Mouse (Mus musculus) myocyte (in vitro differentiated cells): ENCODE measurements around the gene Zcchc13. TPM values are rescaled to one million over a fixed set of nuclear protein-coding genes. Genes with fewer than 3 reads are reported as not detected.

ENCODE experiments used
- H3K27me3 ChIP-seq: one replicate; pipeline ENCODE4 v1.6.1; 2011; ENCODE audit not compliant: control insufficient read depth, insufficient read depth, insufficient read length
- H3K36me3 ChIP-seq: one replicate; pipeline ENCODE4 v1.6.1; 2011; ENCODE audit not compliant: control insufficient read depth, insufficient read depth
- H3K4me2 ChIP-seq: one replicate; pipeline ENCODE4 v1.6.1; 2011; ENCODE audit warnings: low read depth, control low read depth
- H3K4me3 ChIP-seq: one replicate; pipeline ENCODE4 v1.5.1; 2011; ENCODE audit warnings: mild to moderate bottlenecking, control low read depth, moderate library complexity
- H3K79me2 ChIP-seq: one replicate; pipeline ENCODE4 v1.6.1; 2011; ENCODE audit not compliant: control insufficient read depth, insufficient read depth
- H3ac ChIP-seq: one replicate; pipeline ENCODE4 v1.6.1; 2011; ENCODE audit not compliant: control insufficient read depth, insufficient read length
- CEBPB ChIP-seq: IDR thresholded peaks from 2 replicates; pipeline ENCODE4 v1.6.1; 2011; ENCODE audit warnings: mild to moderate bottlenecking, moderate library complexity; ENCODE audit not compliant: poor library complexity, insufficient read depth, severe bottlenecking
- E2F4 ChIP-seq: IDR thresholded peaks from one replicate; pipeline ENCODE4 v1.6.1; 2011; ENCODE audit warnings: mild to moderate bottlenecking, control low read depth, moderate library complexity; ENCODE audit not compliant: insufficient read depth
- MAX ChIP-seq: IDR thresholded peaks from one replicate; pipeline ENCODE4 v1.6.1; 2011; ENCODE audit warnings: low read depth, mild to moderate bottlenecking, control low read depth
- MYOD1 ChIP-seq, 3 experiments: IDR thresholded peaks; one replicate each; pipeline ENCODE4 v1.6.1; 2011; ENCODE audit warnings: control low read depth in 2 of 3, low read depth in 2 of 3, mild to moderate bottlenecking in 2 of 3, moderate library complexity in 1 of 3; ENCODE audit not compliant: insufficient read length in 2 of 3, control insufficient read depth in 1 of 3
- MYOG ChIP-seq, 3 experiments: IDR thresholded peaks; one replicate each; pipeline ENCODE4 v1.6.1; 2011; ENCODE audit warnings: control low read depth in 2 of 3, low read depth in 2 of 3, mild to moderate bottlenecking in 2 of 3; ENCODE audit not compliant: insufficient read length in 2 of 3, control insufficient read depth in 1 of 3, insufficient read depth in 1 of 3
- POLR2A ChIP-seq: IDR thresholded peaks from one replicate; pipeline ENCODE4 v1.6.1; 2011; ENCODE audit warnings: low read depth, mild to moderate bottlenecking, control low read depth, moderate library complexity; ENCODE audit not compliant: insufficient read length
- POLR2AphosphoS2 ChIP-seq: IDR thresholded peaks from one replicate; pipeline ENCODE4 v1.6.1; 2011; ENCODE audit warnings: low read depth, control low read depth; ENCODE audit not compliant: insufficient read length
- REST ChIP-seq: IDR thresholded peaks from one replicate; pipeline ENCODE4 v1.6.1; 2011; ENCODE audit warnings: mild to moderate bottlenecking, control low read depth, moderate library complexity; ENCODE audit not compliant: insufficient read depth, insufficient read length
- SRF ChIP-seq: IDR thresholded peaks from one replicate; pipeline ENCODE4 v1.6.1; 2011; ENCODE audit warnings: low read depth; ENCODE audit not compliant: control insufficient read depth, insufficient read length
- TCF12 ChIP-seq: IDR thresholded peaks from one replicate; pipeline ENCODE4 v1.6.1; 2011; ENCODE audit warnings: mild to moderate bottlenecking, control low read depth; ENCODE audit not compliant: poor library complexity, insufficient read depth, severe bottlenecking
- TCF3 ChIP-seq: IDR thresholded peaks from one replicate; pipeline ENCODE4 v1.6.1; 2011; ENCODE audit warnings: low read depth, control low read depth; ENCODE audit not compliant: insufficient read length
- USF1 ChIP-seq: IDR thresholded peaks from one replicate; pipeline ENCODE4 v1.6.1; 2011; ENCODE audit warnings: low read depth, mild to moderate bottlenecking, control low read depth, moderate library complexity
- polyA plus RNA-seq: library from polyadenylated mRNA; unstranded; fragments of >200 nt; fragmentation: generic; extraction: Trizol; gene quantifications from one replicate; pipeline ENCODE4 v1.2.1, GENCODE M21; 2012; ENCODE audit warnings: missing spikeins

Gene Zcchc13
- polyA plus RNA-seq, 1 experiment = not detected

DNA sequence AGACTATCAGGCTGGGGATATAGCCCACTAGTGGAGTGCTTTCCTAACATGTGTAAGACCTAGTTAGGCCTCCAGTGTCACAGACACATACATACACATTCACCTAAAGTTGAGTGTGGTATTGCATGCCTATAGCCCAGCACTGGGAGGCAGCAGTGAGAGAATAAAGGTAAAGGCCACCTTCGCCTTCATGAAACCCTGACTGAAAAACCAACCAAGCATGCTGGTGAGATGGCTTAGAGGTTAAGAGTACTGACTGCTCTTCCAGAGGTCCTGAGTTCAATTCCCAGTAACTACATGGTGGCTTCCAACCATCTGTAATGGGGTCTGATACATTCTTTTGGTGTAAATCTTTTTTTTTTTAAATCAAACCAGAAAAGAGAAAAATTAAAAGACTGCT, 1.5 kb upstream of the Zcchc13 start:
- H3K4me2 ChIP-seq = no peak overlapping the region

GRCm38 (mm10) chrX:103633895-103634294, 3.5 kb downstream of the Zcchc13 start:
- TF ChIP-seq MYOD1 (IDR thresholded peaks at IDR 0.05; ENCODE audit: control insufficient read depth in 1 of 3, insufficient read length in 2 of 3, low read depth in 2 of 3) = no peak
- TF ChIP-seq USF1 = no peak
- no peak for TF ChIP-seq TCF3
- no peak for TF ChIP-seq TCF12
- TF ChIP-seq MAX = no peak
- TF ChIP-seq CEBPB = no peak
- no peak overlapping the region for H3ac ChIP-seq
- no peaks in the 10 kb centered on the region for H3K27me3 ChIP-seq
- H3K36me3 ChIP-seq = no peaks in the 10 kb centered on the region
- no peak overlapping the region for H3K4me2 ChIP-seq
- H3K4me3 ChIP-seq = no peak overlapping the region
- H3K79me2 ChIP-seq = no peaks in the 10 kb centered on the region

More for the DNA sequence above, 1.5 kb upstream of the Zcchc13 start:
- TF ChIP-seq POLR2AphosphoS2 = no peak
- no peak for TF ChIP-seq REST
- TF ChIP-seq SRF = no peak
- no peak for TF ChIP-seq CEBPB
- TF ChIP-seq MYOD1 (IDR thresholded peaks at IDR 0.05; ENCODE audit: control insufficient read depth in 1 of 3, insufficient read length in 2 of 3, low read depth in 2 of 3) = no peak
- TF ChIP-seq POLR2A = no peak
- TF ChIP-seq TCF12 = no peak
- TF ChIP-seq MYOG (IDR thresholded peaks at IDR 0.05; ENCODE audit: control insufficient read depth in 1 of 3, insufficient read depth in 1 of 3, insufficient read length in 2 of 3, low read depth in 2 of 3) = no peak
- TF ChIP-seq E2F4 = no peak
- TF ChIP-seq TCF3 = no peak
- no peaks in the 10 kb centered on the region for H3K27me3 ChIP-seq
- H3K4me3 ChIP-seq = no peak overlapping the region
- H3ac ChIP-seq = no peak overlapping the region
- no peaks in the 10 kb centered on the region for H3K36me3 ChIP-seq
- no peaks in the 10 kb centered on the region for H3K79me2 ChIP-seq

DNA sequence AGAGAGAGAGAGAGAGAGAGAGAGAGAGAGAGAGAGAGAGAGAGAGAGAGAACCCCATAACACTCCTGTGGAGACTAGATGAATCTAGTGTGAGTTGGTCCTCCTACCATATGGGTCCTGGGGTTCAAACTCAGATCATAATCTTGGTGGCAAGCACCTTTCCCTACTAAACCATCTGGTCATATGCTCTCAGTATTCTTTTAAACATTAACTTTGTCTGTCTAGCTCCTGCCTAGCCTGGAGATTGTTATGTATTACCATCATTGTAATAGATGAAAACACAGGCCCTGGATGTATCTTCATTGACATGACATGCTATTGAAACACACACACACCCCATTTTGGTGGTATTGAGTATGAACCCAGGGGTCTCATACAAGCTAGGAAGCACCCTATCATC, 5.6 kb downstream of the Zcchc13 start:
- Histone ChIP-seq H3K4me3 (no peak overlapping the region), H3K79me2 (no peaks in the 10 kb centered on the region), H3K27me3 (no peaks in the 10 kb centered on the region), H3K4me2 (no peak overlapping the region), H3ac (no peak overlapping the region), H3K36me3 (no peaks in the 10 kb centered on the region)
- no peak for TF ChIP-seq MAX
- TF ChIP-seq POLR2AphosphoS2 = no peak
- TF ChIP-seq TCF12 = no peak
- TF ChIP-seq CEBPB = no peak
- no peak for TF ChIP-seq SRF
- TF ChIP-seq MYOD1 (IDR thresholded peaks at IDR 0.05; ENCODE audit: control insufficient read depth in 1 of 3, insufficient read length in 2 of 3, low read depth in 2 of 3) = no peak
- no peak for TF ChIP-seq TCF3
- TF ChIP-seq POLR2A = no peak
- no peak for TF ChIP-seq REST
- TF ChIP-seq USF1 = no peak
- no peak for TF ChIP-seq E2F4
- no peak for TF ChIP-seq MYOG (IDR thresholded peaks at IDR 0.05; ENCODE audit: control insufficient read depth in 1 of 3, insufficient read depth in 1 of 3, insufficient read length in 2 of 3, low read depth in 2 of 3)

GRCm38 (mm10) chrX:103638566-103638965, 8.2 kb downstream of the Zcchc13 start:
- no peak overlapping the region for H3K4me2 ChIP-seq
- H3K27me3 ChIP-seq = no peaks in the 10 kb centered on the region
- no peak overlapping the region for H3K4me3 ChIP-seq
- H3ac ChIP-seq = no peak overlapping the region
- no peaks in the 10 kb centered on the region for H3K79me2 ChIP-seq
- H3K36me3 ChIP-seq = no peaks in the 10 kb centered on the region
- no peak for TF ChIP-seq POLR2A
- TF ChIP-seq POLR2AphosphoS2 = no peak
- no peak for TF ChIP-seq USF1
- TF ChIP-seq SRF = no peak
- no peak for TF ChIP-seq MYOG (IDR thresholded peaks at IDR 0.05; ENCODE audit: control insufficient read depth in 1 of 3, insufficient read depth in 1 of 3, insufficient read length in 2 of 3, low read depth in 2 of 3)
- TF ChIP-seq TCF3 = no peak
- no peak for TF ChIP-seq E2F4
- no peak for TF ChIP-seq MAX
- no peak for TF ChIP-seq TCF12
- no peak for TF ChIP-seq REST
- TF ChIP-seq MYOD1 (IDR thresholded peaks at IDR 0.05; ENCODE audit: control insufficient read depth in 1 of 3, insufficient read length in 2 of 3, low read depth in 2 of 3) = no peak
- TF ChIP-seq CEBPB = no peak

DNA sequence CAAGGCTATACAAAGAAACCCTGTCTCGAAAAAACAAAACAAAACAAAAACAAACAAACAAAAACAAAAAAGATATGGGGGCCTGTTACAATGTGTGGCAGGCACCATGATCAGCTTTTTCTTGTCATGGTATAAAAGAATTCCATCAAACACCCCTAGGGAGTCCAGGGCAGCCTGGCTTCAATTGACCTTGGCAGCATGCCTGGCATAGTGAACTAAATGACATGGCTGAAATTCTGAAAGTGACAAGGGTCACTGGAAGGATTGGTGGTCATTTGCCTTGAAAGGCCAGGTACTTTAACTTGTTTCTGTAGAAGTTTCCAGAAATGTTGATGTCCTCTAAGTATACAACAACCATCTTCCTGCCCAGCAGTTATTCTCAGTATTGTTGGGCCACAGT, 13.9 kb downstream of the Zcchc13 start:
- Histone ChIP-seq H3K4me3 (no peak overlapping the region), H3ac (no peak overlapping the region), H3K4me2 (no peak overlapping the region), H3K79me2 (no peaks in the 10 kb centered on the region), H3K27me3 (no peaks in the 10 kb centered on the region), H3K36me3 (no peaks in the 10 kb centered on the region)
- no peak for TF ChIP-seq USF1
- TF ChIP-seq MYOD1 (IDR thresholded peaks at IDR 0.05; ENCODE audit: control insufficient read depth in 1 of 3, insufficient read length in 2 of 3, low read depth in 2 of 3) = no peak
- no peak for TF ChIP-seq REST
- TF ChIP-seq MYOG (IDR thresholded peaks at IDR 0.05; ENCODE audit: control insufficient read depth in 1 of 3, insufficient read depth in 1 of 3, insufficient read length in 2 of 3, low read depth in 2 of 3) = no peak
- no peak for TF ChIP-seq POLR2AphosphoS2
- TF ChIP-seq TCF3 = no peak
- TF ChIP-seq CEBPB = no peak
- TF ChIP-seq SRF = no peak
- TF ChIP-seq TCF12 = no peak
- TF ChIP-seq E2F4 = no peak
- TF ChIP-seq MAX = no peak
- no peak for TF ChIP-seq POLR2A
